Mouse (Mus musculus) adrenal gland, postnatal 36 days (tissue): Measurements from ENCODE around the gene Hist2h2aa1. TPM values are rescaled to one million over a fixed set of nuclear protein-coding genes. Genes with fewer than 3 reads are reported as not detected.
"Not testable (repeated sequence)": the region's sequence is repeated elsewhere in the genome, so short reads cannot be mapped to it uniquely, and the experiment has no call there.

Source experiments
- DNase-seq, 2 experiments: peaks; one replicate each; pipeline ENCODE4 v3.0.0; 2021; ENCODE audit warnings: mixed read lengths in 1 of 2
- microRNA-seq: library from miRNA; unstranded; fragments of <30 nt; microRNA quantifications from one replicate; pipeline ENCODE4 v1.2.0, GENCODE M21; 2021
- total RNA-seq, 2 experiments: library from RNA; stranded (reverse); gene quantifications; 2 replicates each; pipeline ENCODE4 v1.2.3; 2021

The Hist2h2aa1 gene
- total RNA-seq, 2 experiments from 2014 or later: 2.9 to 13.5 TPM

- peak; percentile 91 to 94 for DNase-seq
These were observed 32.7 kb downstream of the Hist2h2aa1 start for GRCm38 (mm10) chr3:96277800-96278624.

- DNase-seq: no peak
These were observed 35.4 kb downstream of the Hist2h2aa1 start for GRCm38 (mm10) chr3:96280660-96281059.

- peak in 1 of 2 experiments; percentile 31 for DNase-seq
These were observed 39.2 kb downstream of the Hist2h2aa1 start for GRCm38 (mm10) chr3:96284457-96284856.

- DNase-seq: not testable (repeated sequence)
These were observed 42.0 kb downstream of the Hist2h2aa1 start for GRCm38 (mm10) chr3:96287334-96287733.

GRCm38 (mm10) chr3:96289201-96289600, 43.9 kb downstream of the Hist2h2aa1 start:
- no peak for DNase-seq

GRCm38 (mm10) chr3:96290727-96291126, 45.4 kb downstream of the Hist2h2aa1 start:
- not testable (repeated sequence) for DNase-seq

- no peak for DNase-seq
These were observed 47.3 kb downstream of the Hist2h2aa1 start for GRCm38 (mm10) chr3:96292641-96293040.

GRCm38 (mm10) chr3:96293368-96293767, 48.1 kb downstream of the Hist2h2aa1 start:
- DNase-seq: no peak

- no peak for DNase-seq
These were observed 48.5 kb downstream of the Hist2h2aa1 start, which contains the start of gene Fcgr1 for GRCm38 (mm10) chr3:96293787-96294186. Gene Fcgr1, minus strand, starts transcription at chr3:96293969.

Small RNAs within 50 kb of the gene (microRNA-seq; reads per million reads assigned to microRNA genes)
- gene Gm44492 (not detected), gene Gm47311 (not detected), gene Gm47313 (not detected)

Other genes starting within 250 kb of the Hist2h2aa1 start
- gene Plekho1, start 249.5 kb upstream of the Hist2h2aa1 start, total RNA-seq: 10 to 100 TPM; 18.5 to 29.8 TPM
- 10 to 100 TPM; 30.6 to 34.7 TPM for gene Vps45, start 187.0 kb upstream of the Hist2h2aa1 start, total RNA-seq
- gene Otud7b, start 141.0 kb upstream of the Hist2h2aa1 start, total RNA-seq: 10 to 100 TPM; 34.5 to 39.3 TPM
- 10 to 100 TPM; 15.6 to 31.5 TPM for gene Mtmr11, start 83.5 kb upstream of the Hist2h2aa1 start, total RNA-seq
- gene Sf3b4, start 73.2 kb upstream of the Hist2h2aa1 start, total RNA-seq: 10 to 100 TPM; 53.6 to 57.9 TPM
- gene Sv2a, start 64.3 kb upstream of the Hist2h2aa1 start, total RNA-seq: 1 to 10 TPM; 5.5 to 7.5 TPM
- gene Bola1, start 25.8 kb upstream of the Hist2h2aa1 start, total RNA-seq: 10 to 100 TPM; 26.8 to 41.2 TPM
- gene Hist2h2ab, start 25.6 kb upstream of the Hist2h2aa1 start, total RNA-seq: 1 to 10 TPM; 7.1 to 8.0 TPM
- 10 to 100 TPM; 60.6 to 68.7 TPM for gene Hist2h2ac, start 24.6 kb upstream of the Hist2h2aa1 start, total RNA-seq
- 10 to 100 TPM; 16.3 to 17.9 TPM for gene Hist2h2be, start 24.4 kb upstream of the Hist2h2aa1 start, total RNA-seq
- gene Hist2h3c2, start 6.4 kb upstream of the Hist2h2aa1 start, total RNA-seq: 10 to 100 TPM; 23.8 to 30.2 TPM
- gene Hist2h2aa2, start 5.2 kb upstream of the Hist2h2aa1 start, total RNA-seq: 100 to 1,000 TPM; 495 to 593 TPM
- not detected for gene Hist2h3c1, start 1.2 kb downstream of the Hist2h2aa1 start, total RNA-seq
- 10 to 100 TPM; 25.0 to 26.7 TPM for gene Hist2h4, start 17.8 kb downstream of the Hist2h2aa1 start, total RNA-seq
- 100 to 1,000 TPM in 1 of 2 experiments, 10 to 100 TPM in 1; 100.0 to 108 TPM for gene Hist2h3b, start 23.2 kb downstream of the Hist2h2aa1 start, total RNA-seq
- gene Hist2h2bb, start 24.3 kb downstream of the Hist2h2aa1 start, total RNA-seq: 100 to 1,000 TPM; 103 to 116 TPM
- gene Fcgr1, start 48.5 kb downstream of the Hist2h2aa1 start, total RNA-seq: 1 to 10 TPM; 1.7 to 1.9 TPM
- gene BC107364, start 206.8 kb downstream of the Hist2h2aa1 start, total RNA-seq: not detected